Mouse (Mus musculus) liver, embryonic 14.5 days (tissue): Measurements from ENCODE around the gene Rps29.

Experiments used
- CTCF ChIP-seq: IDR thresholded peaks from 2 replicates; pipeline ENCODE4 v1.5.1; 2016; ENCODE audit warnings: antibody characterized with exemption, low read depth, control low read depth
- EP300 ChIP-seq: IDR thresholded peaks from 2 replicates; pipeline ENCODE4 v1.6.1; 2016; ENCODE audit warnings: antibody characterized with exemption, low read depth

DNA sequence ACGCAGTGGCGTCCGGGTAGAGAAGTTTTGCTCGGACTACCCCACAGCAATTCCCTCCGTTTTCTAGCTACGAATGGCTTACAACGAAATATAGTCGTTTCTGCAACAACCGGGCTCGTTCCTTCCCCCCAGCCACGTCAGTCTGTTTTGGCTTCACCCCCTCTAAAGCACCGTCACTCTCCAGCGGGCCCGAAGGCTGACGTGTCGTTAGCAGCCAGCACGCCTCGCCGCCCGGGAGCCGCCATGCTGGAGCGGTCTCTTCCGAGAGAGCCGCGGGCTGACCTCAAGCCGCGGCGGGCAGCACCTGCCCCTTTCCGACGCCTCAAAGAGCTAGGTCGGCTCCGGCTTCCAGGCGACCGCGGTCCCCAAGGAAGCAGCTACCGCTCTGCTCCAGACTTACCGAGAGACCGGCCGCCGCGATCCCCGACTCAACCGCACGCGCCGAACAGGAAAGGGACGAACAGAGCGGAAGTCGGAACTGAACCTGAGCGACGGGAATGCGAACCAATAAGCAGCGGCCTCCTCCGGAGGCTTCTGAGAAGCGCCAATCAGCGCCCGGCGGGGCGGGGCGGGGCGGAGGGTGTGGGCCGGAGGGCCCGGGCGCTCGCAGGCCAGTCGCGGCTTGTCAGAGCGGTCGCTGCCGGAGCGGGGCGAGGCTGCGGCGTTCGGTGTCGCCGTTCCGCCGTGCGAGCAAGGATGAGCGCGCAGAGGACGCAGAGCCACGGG lies 24.8 kb upstream of the Rps29 start, which contains the start of the genes Rpl36al and Mgat2:
- TF ChIP-seq EP300 = 0 out of 2 replicates have a peak, but pooled peaks have one; percentile 26
- TF ChIP-seq CTCF = no peak
